Mouse (Mus musculus) lung, postnatal 36 days (tissue): ENCODE data around the gene Phlpp1.
A peak's percentile ranks its signal among the peaks of the same experiment; 100 is the strongest.

Experiments
- DNase-seq: peaks from one replicate; pipeline ENCODE4 v3.0.0; 2022; ENCODE audit warnings: mixed read lengths

The Phlpp1 gene

GRCm38 (mm10) chr1:106168001-106168400, 3.6 kb upstream of the Phlpp1 start:
- no peak for DNase-seq

- DNase-seq = no peak
Measured at GRCm38 (mm10) chr1:106168801-106169200, 2.8 kb upstream of the Phlpp1 start.

DNA sequence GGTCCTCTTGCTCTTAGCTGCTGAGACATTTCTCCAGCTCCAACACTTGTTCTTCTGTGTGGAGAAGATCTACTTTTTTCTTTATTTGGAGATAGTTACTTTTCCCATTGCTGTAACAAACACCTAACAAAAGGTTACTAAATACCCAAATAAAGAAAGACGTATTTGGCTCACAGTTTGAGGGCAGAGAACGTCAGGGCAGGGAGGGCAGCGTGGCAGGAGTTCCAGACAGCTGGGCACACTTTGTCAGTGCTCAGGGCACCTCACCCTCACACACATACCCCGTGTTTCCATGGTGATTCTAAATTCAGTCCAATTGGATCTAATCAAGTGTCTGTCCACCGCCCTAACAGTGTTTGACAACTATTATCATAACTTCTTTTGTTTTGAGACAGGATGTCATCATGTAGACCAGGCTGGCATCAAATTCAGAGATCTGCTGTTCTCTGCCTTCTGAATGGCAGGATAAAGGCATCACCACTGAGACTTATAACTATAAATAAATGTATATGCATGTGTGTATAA, 1.7 kb upstream of the Phlpp1 start:
- DNase-seq = no peak

- DNase-seq = peak; percentile 49
Measured at GRCm38 (mm10) chr1:106172301-106172930, 864 bp downstream of the Phlpp1 start.

DNA sequence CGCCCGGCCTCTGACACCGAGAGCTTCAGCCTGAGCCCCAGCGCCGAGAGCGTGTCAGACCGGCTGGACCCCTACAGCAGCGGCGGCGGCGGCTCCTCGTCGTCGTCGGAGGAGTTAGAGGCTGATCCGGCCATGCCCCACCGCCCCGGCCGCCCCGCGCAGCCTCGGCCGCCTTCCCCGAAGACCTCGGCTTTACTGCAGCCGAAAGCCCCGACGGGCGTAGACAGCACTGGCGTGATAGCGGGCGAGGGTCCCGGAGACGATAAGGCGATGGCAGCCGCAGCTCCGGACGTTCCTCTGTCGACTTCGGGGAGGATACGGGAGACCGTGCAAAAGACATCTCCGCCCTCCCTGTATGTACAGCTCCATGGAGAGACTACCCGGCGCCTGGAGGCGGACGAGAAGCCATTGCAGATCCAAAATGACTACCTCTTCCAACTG, 1.4 kb downstream of the Phlpp1 start:
- DNase-seq = no peak

DNA sequence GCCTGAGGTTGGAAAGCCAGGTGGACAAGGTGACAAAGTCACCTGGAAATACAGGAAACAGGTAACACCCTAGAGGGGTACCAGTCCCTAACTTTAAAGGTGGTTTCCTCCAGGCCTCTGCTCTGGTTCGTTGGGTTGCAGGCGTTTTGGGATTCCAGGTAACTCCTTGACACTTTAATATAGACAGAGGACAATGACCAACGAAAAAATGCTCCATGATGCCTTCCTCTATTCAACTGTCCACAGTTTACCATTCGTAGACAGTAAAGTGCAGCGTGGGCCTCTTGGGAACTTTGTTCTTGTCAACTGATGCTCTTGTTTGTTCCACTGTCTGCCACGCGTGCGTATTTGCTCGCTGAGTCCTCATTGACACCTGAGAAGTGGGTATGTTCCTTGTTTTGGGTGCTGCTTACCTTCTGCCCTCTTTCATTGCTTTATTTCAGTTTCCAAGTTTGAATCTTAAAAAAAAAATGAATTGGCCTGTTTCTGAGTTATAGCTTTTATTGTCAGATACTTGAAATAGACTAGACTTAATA, 2.1 kb downstream of the Phlpp1 start:
- DNase-seq = no peak

DNA sequence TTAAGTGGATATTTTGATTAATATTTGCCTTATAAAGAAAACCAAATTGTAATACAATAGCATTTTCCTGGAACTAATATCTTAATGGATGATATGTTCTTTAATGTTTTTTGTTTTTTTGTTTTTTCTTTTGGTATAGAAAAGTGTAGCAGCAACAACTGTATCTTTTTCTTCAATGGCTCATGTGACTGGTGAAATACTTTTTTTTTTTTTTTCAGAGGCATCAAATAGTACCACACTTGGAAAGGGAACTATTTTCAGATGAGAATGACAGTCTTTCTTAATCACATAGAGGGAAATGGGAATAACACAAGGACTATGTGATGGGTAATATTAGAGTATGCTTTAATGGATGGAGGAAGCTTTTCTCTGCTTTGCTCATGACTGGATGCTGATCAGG, 3.0 kb downstream of the Phlpp1 start:
- DNase-seq = no peak

- no peak for DNase-seq
Measured at GRCm38 (mm10) chr1:106175360-106175759, 3.8 kb downstream of the Phlpp1 start.

- DNase-seq = no peak
Measured at GRCm38 (mm10) chr1:106176791-106177190, 5.2 kb downstream of the Phlpp1 start.

GRCm38 (mm10) chr1:106177868-106178790, 6.6 kb downstream of the Phlpp1 start:
- DNase-seq = no peak

DNA sequence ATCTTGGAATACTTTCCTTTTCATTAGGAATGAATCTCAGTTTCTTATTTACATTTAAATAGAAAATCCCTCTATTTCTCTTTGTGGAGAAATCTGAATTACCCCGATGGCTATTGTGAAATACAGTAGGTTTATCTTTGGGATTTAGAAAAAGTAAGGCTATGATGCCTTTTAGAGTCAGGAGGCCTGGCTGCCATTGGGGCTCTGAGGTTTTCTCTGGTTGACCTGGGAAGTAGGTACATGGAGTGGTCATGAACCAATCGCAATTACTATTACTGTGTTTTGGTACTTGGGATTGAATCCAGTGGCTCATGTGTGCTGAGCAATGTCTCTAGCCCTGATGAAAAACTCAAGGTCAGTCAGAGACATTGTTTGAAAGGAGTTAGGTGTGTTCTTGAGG, 12.1 kb downstream of the Phlpp1 start:
- DNase-seq = no peak

DNA sequence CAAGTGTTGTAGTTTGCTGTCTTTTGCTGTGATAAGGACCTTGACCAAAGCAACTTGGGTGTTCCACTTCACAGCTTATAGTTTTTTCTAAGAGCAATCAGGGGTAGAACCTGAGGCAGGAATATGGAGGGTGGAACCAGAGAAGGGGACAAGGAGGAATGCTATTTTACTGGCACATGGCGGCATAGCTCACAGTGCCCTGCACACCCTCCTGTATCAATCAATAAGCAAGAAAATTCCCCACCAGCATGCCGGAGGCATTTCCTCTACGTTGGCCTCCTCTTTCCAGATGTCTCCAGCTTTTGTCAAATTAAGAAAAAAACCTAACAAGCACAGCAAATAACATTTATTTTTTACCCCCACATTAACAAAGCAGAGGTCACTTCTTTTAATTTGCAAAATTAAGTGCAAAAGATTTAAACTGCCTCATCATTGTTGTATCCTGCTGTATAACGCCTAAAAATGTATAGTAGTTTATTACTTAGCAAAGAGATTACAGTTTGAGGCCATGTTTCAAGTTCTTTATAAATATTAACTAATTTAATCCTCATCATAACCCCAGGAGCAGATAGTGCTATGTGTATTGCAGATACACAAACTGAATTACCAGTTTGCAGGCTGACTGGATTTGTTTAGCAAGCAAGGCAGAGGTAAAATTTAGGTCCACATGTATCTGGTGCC, 13.4 kb downstream of the Phlpp1 start:
- no peak for DNase-seq

GRCm38 (mm10) chr1:106185461-106185924, 13.9 kb downstream of the Phlpp1 start:
- DNase-seq = no peak

DNA sequence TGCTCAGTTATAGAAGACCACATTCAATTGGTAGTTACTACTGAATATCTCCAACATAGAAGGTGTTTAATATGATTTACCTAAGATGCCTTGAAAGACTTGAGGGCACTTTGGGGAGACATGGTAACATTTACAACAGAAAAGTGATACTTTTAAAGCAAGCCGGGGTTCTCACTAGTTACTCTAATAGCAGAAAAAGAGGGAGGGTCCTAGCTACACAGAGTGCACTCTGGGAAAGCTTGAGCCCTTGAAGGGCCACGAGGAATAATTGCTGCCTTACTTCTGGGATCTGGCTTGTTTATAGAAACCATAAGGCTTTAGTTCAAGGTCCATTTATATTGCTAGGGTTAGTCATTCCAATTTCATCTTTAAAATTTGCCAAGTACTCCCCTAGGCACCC, 14.5 kb downstream of the Phlpp1 start:
- no peak for DNase-seq

DNA sequence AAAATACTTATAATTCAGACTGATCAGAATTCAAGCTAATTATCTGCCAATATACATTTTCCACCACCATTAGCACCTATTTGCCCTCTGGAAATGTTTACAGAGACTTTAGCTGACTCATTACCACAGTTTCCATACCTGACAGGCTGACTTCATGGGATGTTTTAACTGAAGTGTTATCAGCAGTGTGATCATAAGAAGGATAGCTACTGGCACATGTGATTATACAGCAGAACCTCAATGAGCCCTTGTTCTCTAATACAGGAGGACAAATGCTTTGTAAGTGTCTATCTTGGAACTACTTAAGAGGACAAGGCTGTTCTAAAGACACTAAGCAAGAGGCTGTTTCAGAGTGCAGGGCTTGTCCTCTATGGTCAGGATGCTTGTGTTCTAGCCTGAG, 15.9 kb downstream of the Phlpp1 start:
- no peak for DNase-seq

DNA sequence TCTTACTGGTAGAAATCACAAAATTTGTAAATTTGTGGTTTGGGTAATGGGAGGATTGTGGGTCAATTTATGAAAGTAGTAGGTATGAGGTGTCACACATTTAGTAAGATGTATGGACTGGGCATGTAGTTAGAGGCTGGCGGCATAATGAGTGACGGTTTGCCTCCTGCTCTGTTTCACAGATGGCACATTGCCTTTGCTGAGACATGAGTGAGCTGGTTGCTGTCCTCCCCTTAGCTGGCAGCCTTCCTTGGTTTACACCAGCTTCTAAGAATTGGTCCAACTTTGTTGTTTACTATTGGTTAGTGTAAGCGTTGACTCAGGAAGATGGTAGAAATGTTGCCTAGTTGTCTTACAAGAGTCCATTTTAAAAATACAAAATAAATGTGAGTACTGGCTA, 17.2 kb downstream of the Phlpp1 start:
- DNase-seq = peak; percentile 23

- no peak for DNase-seq
Measured at GRCm38 (mm10) chr1:106189311-106189710, 17.8 kb downstream of the Phlpp1 start.

GRCm38 (mm10) chr1:106190695-106191094, 19.1 kb downstream of the Phlpp1 start:
- DNase-seq = no peak

DNA sequence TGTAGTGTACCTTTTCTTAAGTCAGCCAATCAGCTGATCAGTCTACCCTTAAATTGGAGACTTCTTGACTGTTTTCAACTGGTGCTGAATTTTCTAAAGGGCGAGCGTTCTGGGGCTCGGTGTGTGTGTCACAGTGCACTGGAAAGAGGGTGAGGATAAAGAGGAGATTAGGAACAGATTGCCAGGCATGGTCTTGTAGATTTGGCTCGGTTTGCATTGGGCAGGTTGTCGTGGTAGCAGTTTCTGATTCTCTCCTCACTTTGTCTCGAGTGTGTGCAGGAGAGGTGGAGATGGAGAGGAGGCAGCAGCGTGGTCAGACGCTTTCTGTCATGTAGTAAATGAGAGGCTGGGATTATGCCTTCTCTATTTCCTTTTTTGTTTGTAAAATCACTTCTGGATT, 20.3 kb downstream of the Phlpp1 start:
- no peak for DNase-seq

- DNase-seq = no peak
Measured at GRCm38 (mm10) chr1:106192864-106193470, 21.4 kb downstream of the Phlpp1 start.

DNA sequence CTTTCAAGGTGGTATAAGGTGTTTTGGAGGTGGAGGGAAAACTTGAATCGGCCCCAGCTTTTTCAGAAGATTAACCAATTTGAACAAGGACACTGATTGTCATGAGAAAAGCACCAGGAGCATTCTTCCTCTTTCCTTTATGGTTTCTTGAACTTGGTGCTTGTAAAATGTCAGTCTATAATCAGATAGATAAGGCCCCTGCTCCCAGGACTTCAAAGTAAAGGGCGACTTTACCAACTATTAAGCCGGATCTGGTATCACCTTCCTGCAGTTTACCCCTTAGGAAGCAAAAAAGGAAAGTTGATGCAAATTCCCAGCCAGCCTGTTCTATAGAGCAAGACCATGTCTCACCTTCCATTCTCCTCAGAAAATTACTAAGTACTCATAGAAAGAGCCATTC, 21.9 kb downstream of the Phlpp1 start:
- no peak for DNase-seq

DNA sequence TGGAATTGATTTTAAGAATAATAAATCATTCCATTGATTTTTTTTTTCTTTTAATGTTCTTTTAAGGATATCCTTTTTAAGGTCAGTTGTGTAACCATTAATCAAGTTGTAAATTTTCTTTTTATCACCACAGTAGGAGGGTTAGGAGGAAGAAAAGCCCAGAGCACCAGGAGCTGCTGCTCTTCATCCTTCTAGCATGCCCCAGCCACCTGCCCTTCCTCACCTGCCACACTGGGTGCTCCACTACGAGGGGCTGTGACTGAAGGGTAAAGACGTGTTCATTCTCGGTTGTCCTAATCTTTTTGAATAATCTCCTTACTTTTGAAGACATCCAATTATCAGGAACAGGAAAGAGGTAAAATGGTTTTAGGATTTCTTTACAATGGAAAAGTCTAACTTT, 22.7 kb downstream of the Phlpp1 start:
- no peak for DNase-seq

GRCm38 (mm10) chr1:106197991-106198390, 26.4 kb downstream of the Phlpp1 start:
- no peak for DNase-seq
